In genomic region chr13:47397726-47398350, GRCm38 (mm10) we compare ENCODE assay signal across 15 mouse cellular contexts.
DNase-seq lines count a peak whose midpoint lies in the region; ATAC-seq lines count a peak whose summit lies in the region.
"Had no signal": no experiment of that assay in that cellular context is flagged by ENCODE, and none has a peak within 500 bp of the region (broad histone marks: within the 10 kb centered on the region; RNA-seq: fewer than 3 reads in every experiment).

No protein-coding gene starts in this region.

- DNase-seq in midbrain, embryonic 11.5 days (ENCODE audit: low spot score, missing footprints), result no peak
- peak; percentile 66 for DNase-seq in forebrain, embryonic 11.5 days (ENCODE audit: low spot score)
- peak; percentile 45 to 54 for DNase-seq in layer of hippocampus, postnatal 10 days (ENCODE audit: low spot score in 2 of 2)
- no peak for DNase-seq in thymus, adult 18-20 months
- DNase-seq in frontal cortex, postnatal 25 days (ENCODE audit: low spot score in 2 of 2), result no peak
- DNase-seq: lung, postnatal 10 days had no signal

- H3K27me3 ChIP-seq in midbrain, embryonic 13.5 days, result no peaks in the 10 kb centered on the region
- H3K27me3 ChIP-seq in midbrain, embryonic 11.5 days (ENCODE audit: control insufficient read depth, insufficient read depth, low read length), result no peaks in the 10 kb centered on the region
- peaks cover 23% of the 10 kb centered on the region for H3K27me3 ChIP-seq in forebrain, embryonic 11.5 days (ENCODE audit: control insufficient read depth, insufficient read depth, low read length)
- H3K27me3 ChIP-seq in hindbrain, embryonic 13.5 days, result no peaks in the 10 kb centered on the region
- H3K27me3 ChIP-seq: heart, embryonic 13.5 days; liver, embryonic 12.5 days; midbrain, embryonic 12.5 days had no signal

- H3K4me3 ChIP-seq in midbrain, embryonic 13.5 days (replicated peaks), result no peak overlapping the region
- H3K4me3 ChIP-seq in midbrain, embryonic 11.5 days (ENCODE audit: low read depth, low read length), result no peak overlapping the region
- no peak overlapping the region for H3K4me3 ChIP-seq in forebrain, embryonic 11.5 days (ENCODE audit: low read depth, low read length)
- no peak overlapping the region for H3K4me3 ChIP-seq in hindbrain, embryonic 13.5 days
- H3K4me3 ChIP-seq: heart, embryonic 13.5 days; liver, embryonic 12.5 days; midbrain, embryonic 12.5 days had no signal

- H3K9ac ChIP-seq in midbrain, embryonic 13.5 days (replicated peaks), result no peak overlapping the region
- H3K9ac ChIP-seq in midbrain, embryonic 11.5 days (ENCODE audit: low read length), result no peak overlapping the region
- no peak overlapping the region for H3K9ac ChIP-seq in forebrain, embryonic 11.5 days (ENCODE audit: low read length)
- H3K9ac ChIP-seq in hindbrain, embryonic 13.5 days, result no peak overlapping the region
- H3K9ac ChIP-seq: heart, embryonic 13.5 days; liver, embryonic 12.5 days; midbrain, embryonic 12.5 days had no signal

- peaks cover 6% of the 10 kb centered on the region for H3K4me1 ChIP-seq in midbrain, embryonic 13.5 days (replicated peaks)
- H3K4me1 ChIP-seq in midbrain, embryonic 11.5 days (ENCODE audit: control insufficient read depth, insufficient read depth, low read length), result no peaks in the 10 kb centered on the region
- no peaks in the 10 kb centered on the region for H3K4me1 ChIP-seq in forebrain, embryonic 11.5 days (replicated peaks; ENCODE audit: control insufficient read depth, insufficient read depth, low read length)
- peaks cover 14% of the 10 kb centered on the region for H3K4me1 ChIP-seq in hindbrain, embryonic 13.5 days (replicated peaks)
- H3K4me1 ChIP-seq: heart, embryonic 13.5 days; liver, embryonic 12.5 days had no signal

- no peak overlapping the region for H3K27ac ChIP-seq in midbrain, embryonic 13.5 days
- H3K27ac ChIP-seq in midbrain, embryonic 11.5 days (ENCODE audit: low read depth, low read length), result no peak overlapping the region
- no peak overlapping the region for H3K27ac ChIP-seq in forebrain, embryonic 11.5 days (ENCODE audit: low read depth, low read length)
- H3K27ac ChIP-seq in hindbrain, embryonic 13.5 days, result peak overlapping the region; percentile 58; the same call in 1 of the 2 replicates
- H3K27ac ChIP-seq: heart, embryonic 13.5 days; kidney, postnatal 0 days; liver, embryonic 12.5 days; midbrain, embryonic 12.5 days; stomach, postnatal 0 days had no signal

- H3K36me3 ChIP-seq in midbrain, embryonic 13.5 days, result no peaks in the 10 kb centered on the region
- no peaks in the 10 kb centered on the region for H3K36me3 ChIP-seq in midbrain, embryonic 11.5 days (ENCODE audit: control insufficient read depth, insufficient read depth, low read length)
- no peaks in the 10 kb centered on the region for H3K36me3 ChIP-seq in forebrain, embryonic 11.5 days (ENCODE audit: control insufficient read depth, insufficient read depth, low read length)
- H3K36me3 ChIP-seq in hindbrain, embryonic 13.5 days, result no peaks in the 10 kb centered on the region
- H3K36me3 ChIP-seq: heart, embryonic 13.5 days; liver, embryonic 12.5 days; midbrain, embryonic 12.5 days had no signal

- H3K9me3 ChIP-seq in midbrain, embryonic 13.5 days, result no peaks in the 10 kb centered on the region
- no peaks in the 10 kb centered on the region for H3K9me3 ChIP-seq in midbrain, embryonic 11.5 days (ENCODE audit: control insufficient read depth, low read length)
- H3K9me3 ChIP-seq in forebrain, embryonic 11.5 days (ENCODE audit: control insufficient read depth, low read length), result no peaks in the 10 kb centered on the region
- no peaks in the 10 kb centered on the region for H3K9me3 ChIP-seq in hindbrain, embryonic 13.5 days
- H3K9me3 ChIP-seq: heart, embryonic 13.5 days; liver, embryonic 12.5 days; midbrain, embryonic 12.5 days had no signal

- no peak overlapping the region for H3K4me2 ChIP-seq in midbrain, embryonic 13.5 days (replicated peaks)
- H3K4me2 ChIP-seq in midbrain, embryonic 11.5 days, result no peak overlapping the region
- H3K4me2 ChIP-seq in forebrain, embryonic 11.5 days (ENCODE audit: low read depth, low read length, severe bottlenecking), result no peak overlapping the region
- H3K4me2 ChIP-seq in hindbrain, embryonic 13.5 days, result no peak overlapping the region
- H3K4me2 ChIP-seq: heart, embryonic 13.5 days; liver, embryonic 12.5 days; midbrain, embryonic 12.5 days had no signal

- 0 out of 2 replicates have a peak, but pooled peaks have one; percentile 50 for ATAC-seq in midbrain, embryonic 13.5 days
- no peak for ATAC-seq in midbrain, embryonic 11.5 days (ENCODE audit: low FRiP score)
- peak; percentile 33; the same call in 1 of the 2 replicates for ATAC-seq in forebrain, embryonic 11.5 days (replicated peaks; ENCODE audit: low FRiP score)
- ATAC-seq in hindbrain, embryonic 13.5 days (ENCODE audit: low FRiP score), result no peak
- no peak for ATAC-seq in monocyte, adult 5-6 weeks (replicated peaks; ENCODE audit: insufficient number of reproducible peaks, low FRiP score, low TSS enrichment, poor library complexity, severe bottlenecking)
- ATAC-seq: inflammation-experienced regulatory T-cells, adult 6 months; liver, embryonic 12.5 days had no signal

- 64% methylated on average over 8 of the region's 8 CpGs for WGBS in midbrain, embryonic 13.5 days
- WGBS in midbrain, embryonic 11.5 days, result 82% methylated on average over 8 of the region's 8 CpGs
- WGBS in forebrain, embryonic 11.5 days, result 49% methylated on average over 8 of the region's 8 CpGs
- WGBS in hindbrain, embryonic 13.5 days, result 53% methylated on average over 8 of the region's 8 CpGs

Comparison
In these comparisons a context has a peak if more than half of its experiments do, and no peak if none do; other contexts are left out.
1. ATAC-seq: peak in midbrain, embryonic 13.5 days (single experiment) and forebrain, embryonic 11.5 days (single experiment); none in midbrain, embryonic 11.5 days (single experiment), hindbrain, embryonic 13.5 days (single experiment) and monocyte, adult 5-6 weeks (single experiment).
2. DNase-seq: peak in forebrain, embryonic 11.5 days (single experiment) and layer of hippocampus, postnatal 10 days (2 of 2); none in midbrain, embryonic 11.5 days (single experiment), thymus, adult 18-20 months (0 of 2) and frontal cortex, postnatal 25 days (0 of 2).